Mouse (Mus musculus) thymus, adult 2 months (tissue): ENCODE results near the gene Slc10a7. TPM values are rescaled to one million over a fixed set of nuclear protein-coding genes. Genes with fewer than 3 reads are reported as not detected.
"Not testable (repeated sequence)": the region's sequence is repeated elsewhere in the genome, so short reads cannot be mapped to it uniquely, and the experiment has no call there.

Experiments used
- DNase-seq: peaks from one replicate; pipeline ENCODE4 v3.0.0; 2021
- H3K27ac ChIP-seq: fragments of 200-500 bp; 2 replicates; pipeline ENCODE4 v1.5.1; 2012; ENCODE audit warnings: low read length, control low read depth; ENCODE audit not compliant: control insufficient read depth, insufficient read depth
- H3K27me3 ChIP-seq: fragments of 200-500 bp; 2 replicates; pipeline ENCODE4 v1.6.1; 2012; ENCODE audit warnings: mild to moderate bottlenecking, low read length, moderate library complexity, mixed read lengths; ENCODE audit not compliant: control insufficient read depth, insufficient read depth
- H3K36me3 ChIP-seq: fragments of 200-500 bp; 2 replicates; pipeline ENCODE4 v1.6.1; 2012; ENCODE audit warnings: mild to moderate bottlenecking, low read length, moderate library complexity; ENCODE audit not compliant: control insufficient read depth, insufficient read depth
- H3K4me1 ChIP-seq: fragments of 200-500 bp; replicated peaks from 2 replicates; pipeline ENCODE4 v1.6.1; 2012; ENCODE audit warnings: low read length; ENCODE audit not compliant: control insufficient read depth, insufficient read depth
- H3K4me3 ChIP-seq: fragments of 200-500 bp; 2 replicates; pipeline ENCODE4 v1.5.1; 2012; ENCODE audit warnings: mild to moderate bottlenecking, low read length, control low read depth, moderate library complexity; ENCODE audit not compliant: control insufficient read depth, insufficient read depth
- CTCF ChIP-seq: fragments of 200-500 bp; IDR thresholded peaks from 2 replicates; pipeline ENCODE4 v1.5.1; 2012; ENCODE audit warnings: mild to moderate bottlenecking, control low read depth, low read length, moderate library complexity, borderline replicate concordance; ENCODE audit not compliant: control insufficient read depth, poor library complexity, insufficient read depth; ENCODE audit errors: extremely low read depth
- POLR2A ChIP-seq: fragments of 200-500 bp; IDR thresholded peaks from 2 replicates; pipeline ENCODE4 v1.6.1; 2012; ENCODE audit warnings: mild to moderate bottlenecking, low read length, control low read depth, moderate library complexity; ENCODE audit not compliant: control insufficient read depth, poor library complexity, insufficient read depth; ENCODE audit errors: extremely low read depth
- WGBS: fragments of 180-500 bp; shearing (Covaris S2); methylation state at CpG from one replicate; pipeline ENCODE4 v1.1.7; 2018; 5-methylcytosine and 5-hydroxymethylcytosine counted together
- polyA plus RNA-seq: library from polyadenylated mRNA; depleted of rRNA; stranded (reverse); fragments of >200 nt; gene quantifications from 2 replicates; pipeline ENCODE4 v1.2.3, GENCODE M21; 2012

Gene Slc10a7
- polyA plus RNA-seq, 1 experiment: 22.1 TPM

GRCm38 (mm10) chr8:78515132-78515531 lies 6.0 kb downstream of the Slc10a7 start:
- Histone ChIP-seq H3K4me1 (peaks cover 3% of the 10 kb centered on the region), H3K27me3 (no peaks in the 10 kb centered on the region), H3K27ac (no peak overlapping the region), H3K4me3 (no peak overlapping the region), H3K36me3 (peaks cover 9% of the 10 kb centered on the region)
- DNase-seq: no peak
- 84% methylated on average over 3 of the region's 3 CpGs for WGBS
- TF ChIP-seq CTCF (no peak), POLR2A (no peak)

- H3K4me3 ChIP-seq: no peak overlapping the region
- TF ChIP-seq CTCF: no peak
- TF ChIP-seq POLR2A: no peak
- no peak overlapping the region for H3K27ac ChIP-seq
- WGBS: 94% methylated on average over 6 of the region's 6 CpGs
- H3K27me3 ChIP-seq: no peaks in the 10 kb centered on the region
- DNase-seq: no peak
- H3K36me3 ChIP-seq: peaks cover 24% of the 10 kb centered on the region
- H3K4me1 ChIP-seq: no peaks in the 10 kb centered on the region
These were observed 24.8 kb downstream of the Slc10a7 start for GRCm38 (mm10) chr8:78533981-78534380.

- Histone ChIP-seq H3K36me3 (0 out of 2 replicates have a peak, but pooled peaks cover 16% of the 10 kb centered on the region), H3K27ac (no peak overlapping the region), H3K4me3 (no peak overlapping the region), H3K27me3 (no peaks in the 10 kb centered on the region), H3K4me1 (no peaks in the 10 kb centered on the region)
- no peak for DNase-seq
- no peak for TF ChIP-seq POLR2A
- WGBS: 97% methylated on average over 5 of the region's 5 CpGs
These were observed 27.6 kb downstream of the Slc10a7 start for GRCm38 (mm10) chr8:78536716-78537115.

GRCm38 (mm10) chr8:78537795-78538194 lies 28.6 kb downstream of the Slc10a7 start:
- Histone ChIP-seq H3K27ac (no peak overlapping the region), H3K36me3 (0 out of 2 replicates have a peak, but pooled peaks cover 16% of the 10 kb centered on the region), H3K4me3 (no peak overlapping the region), H3K4me1 (no peaks in the 10 kb centered on the region), H3K27me3 (no peaks in the 10 kb centered on the region)
- no peak for DNase-seq
- TF ChIP-seq CTCF (no peak), POLR2A (no peak)
- 100% methylated on average over 3 of the region's 3 CpGs for WGBS

- not testable (repeated sequence) for DNase-seq
- WGBS: 85% methylated on average over 6 of the region's 6 CpGs
These were observed 33.5 kb downstream of the Slc10a7 start for GRCm38 (mm10) chr8:78542670-78543069.

GRCm38 (mm10) chr8:78543621-78544020 lies 34.5 kb downstream of the Slc10a7 start:
- TF ChIP-seq POLR2A: no peak
- TF ChIP-seq CTCF: no peak
- Histone ChIP-seq H3K27ac (no peak overlapping the region), H3K27me3 (no peaks in the 10 kb centered on the region), H3K4me3 (no peak overlapping the region), H3K36me3 (0 out of 2 replicates have a peak, but pooled peaks cover 7% of the 10 kb centered on the region), H3K4me1 (no peaks in the 10 kb centered on the region)
- DNase-seq: no peak
- 82% methylated on average over 1 of the region's 1 CpGs for whole genome bisulfite sequencing

More at GRCm38 (mm10) chr8:78542670-78543069, 33.5 kb downstream of the Slc10a7 start:
- H3K27me3 ChIP-seq, H3K27ac ChIP-seq, H3K4me1 ChIP-seq, H3K4me3 ChIP-seq: not testable (repeated sequence)
- H3K36me3 ChIP-seq: 0 out of 2 replicates have a peak, but pooled peaks cover 13% of the 10 kb centered on the region

- H3K36me3 ChIP-seq: 0 out of 2 replicates have a peak, but pooled peaks cover 7% of the 10 kb centered on the region
- DNase-seq: no peak
These were observed 35.4 kb downstream of the Slc10a7 start for GRCm38 (mm10) chr8:78544545-78544944.

GRCm38 (mm10) chr8:78545153-78545817 lies 36.1 kb downstream of the Slc10a7 start:
- not testable (repeated sequence) for H3K4me1 ChIP-seq, H3K36me3 ChIP-seq, H3K27ac ChIP-seq, H3K27me3 ChIP-seq, DNase-seq, H3K4me3 ChIP-seq
- WGBS: 85% methylated on average over 10 of the region's 14 CpGs

More at GRCm38 (mm10) chr8:78544545-78544944, 35.4 kb downstream of the Slc10a7 start:
- 87% methylated on average over 2 of the region's 2 CpGs for WGBS
- Histone ChIP-seq H3K4me1 (no peaks in the 10 kb centered on the region), H3K4me3 (no peak overlapping the region), H3K27ac (no peak overlapping the region), H3K27me3 (no peaks in the 10 kb centered on the region)
- TF ChIP-seq CTCF (no peak), POLR2A (no peak)
